Mouse (Mus musculus) left cerebral cortex, postnatal 10 days (tissue): ENCODE data around the gene Teddm3. TPM values are rescaled to one million over a fixed set of nuclear protein-coding genes. Genes with fewer than 3 reads are reported as not detected.
"Not testable (repeated sequence)": the region's sequence is repeated elsewhere in the genome, so short reads cannot be mapped to it uniquely, and the experiment has no call there.

Source experiments
- DNase-seq, 2 experiments: peaks; one replicate each; pipeline ENCODE4 v3.0.0; 2021 to 2022; ENCODE audit warnings: low spot score in 2 of 2, mixed read lengths in 1 of 2; ENCODE audit errors: extremely low spot score in 1 of 2
- intact Hi-C: fragments of 180-260 bp; cut with DNase I; formaldehyde crosslinking; loops from one replicate; pipeline ENCODE4 v1.15.1; 2025
- total RNA-seq, 2 experiments: library from RNA; stranded (reverse); gene quantifications; 2 replicates each; pipeline ENCODE4 v1.2.3; 2021

The Teddm3 gene
- total RNA-seq, 2 experiments from 2014 or later: 0.32 to 0.39 TPM

DNA sequence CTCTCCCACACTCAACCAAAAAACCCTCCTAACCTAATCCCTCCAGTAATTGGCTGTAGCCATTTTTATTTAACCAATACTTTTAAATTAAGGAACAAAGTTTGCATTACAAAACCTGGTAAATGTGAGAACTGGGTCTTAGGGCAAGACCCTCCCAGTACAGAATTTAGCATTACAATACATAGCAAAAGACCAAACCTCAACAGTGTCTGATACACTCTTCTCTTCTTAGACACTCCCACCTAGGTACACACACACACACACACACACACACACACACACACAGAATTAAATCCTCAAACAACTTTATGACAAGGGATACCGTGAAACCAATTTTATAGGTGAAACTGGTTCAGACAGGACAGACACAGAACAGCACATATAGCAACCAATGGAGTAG lies 5.4 kb upstream of the Teddm3 start:
- intact Hi-C loops, DNase-seq: not testable (repeated sequence)

DNA sequence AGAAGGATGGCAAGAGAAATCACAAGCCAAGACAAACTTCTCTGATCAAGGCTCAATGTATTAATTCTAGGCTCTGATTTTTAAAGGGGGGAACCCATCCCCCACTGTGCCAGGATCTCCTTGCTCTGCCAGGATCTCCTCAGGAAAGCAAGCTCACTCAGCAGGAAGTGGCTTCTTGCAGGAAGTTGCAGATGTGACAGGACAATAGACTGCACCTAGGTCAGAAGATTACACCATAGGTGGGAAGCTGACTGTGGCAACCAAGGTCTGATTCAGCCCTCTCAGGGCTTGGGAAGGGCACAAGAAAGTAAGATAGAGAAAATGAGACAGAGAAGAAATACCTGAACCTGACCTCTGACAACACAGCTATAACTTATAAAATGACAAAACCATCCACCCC lies 2.5 kb upstream of the Teddm3 start:
- DNase-seq, intact Hi-C loops: not testable (repeated sequence)

DNA sequence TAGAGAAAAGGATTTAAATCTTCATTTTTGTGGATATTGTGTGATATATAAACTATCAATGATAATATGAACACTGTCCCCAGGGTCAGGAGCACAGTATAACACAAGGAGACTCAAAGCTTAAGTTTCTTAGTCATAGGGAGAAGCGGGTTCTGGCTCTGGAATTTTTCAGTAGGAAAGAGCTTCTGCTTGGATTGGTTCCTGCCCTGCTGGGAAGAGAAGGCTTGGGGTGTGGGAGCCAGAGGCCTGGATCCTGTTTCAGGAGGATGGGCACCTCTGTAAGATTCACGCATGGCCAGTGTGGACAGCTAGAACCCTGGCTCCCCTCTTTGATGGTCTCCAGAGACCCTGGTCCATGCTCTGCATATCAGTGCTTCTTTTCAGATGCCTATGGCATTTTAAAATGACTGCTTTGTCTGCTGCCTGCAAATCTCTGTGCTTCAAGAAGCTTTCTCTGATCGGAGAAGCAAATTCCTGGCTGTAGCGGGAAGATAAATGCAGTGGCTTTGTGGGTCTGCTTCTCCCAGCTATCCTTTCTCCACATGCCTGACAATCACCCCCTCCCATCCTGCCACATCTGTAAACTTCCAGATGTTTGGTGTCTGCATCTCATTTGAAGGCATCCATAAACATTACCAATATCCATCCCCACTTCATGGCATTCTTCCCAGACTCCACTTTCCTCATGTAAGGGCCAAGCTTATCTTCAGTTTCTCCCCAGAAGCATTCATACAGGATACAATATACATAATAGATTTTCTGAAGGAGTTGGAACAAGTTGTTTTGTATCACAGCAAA lies 2.0 kb downstream of the Teddm3 start:
- intact Hi-C loops: no loop called here
- no peak for DNase-seq

DNA sequence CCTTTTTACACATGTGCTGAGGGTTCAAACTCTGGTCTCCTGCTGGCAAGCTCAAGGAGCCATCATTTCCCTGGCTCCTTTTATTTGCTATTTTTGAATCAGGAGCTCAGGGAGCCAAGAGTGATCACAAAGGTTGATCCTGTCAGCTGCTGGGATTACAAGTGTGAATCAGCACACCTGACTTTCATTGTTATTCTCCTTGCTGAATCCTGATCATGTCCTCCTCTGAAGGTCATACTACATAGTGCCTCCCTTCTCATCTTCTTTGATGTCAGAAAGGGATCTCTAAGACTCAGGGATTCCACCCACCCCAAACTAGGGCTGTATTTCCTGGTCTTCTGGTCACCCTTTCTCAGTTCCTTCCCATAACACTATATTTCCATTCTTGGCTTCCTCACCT lies 3.9 kb downstream of the Teddm3 start:
- no peak for DNase-seq
- intact Hi-C loops: no loop called here

DNA sequence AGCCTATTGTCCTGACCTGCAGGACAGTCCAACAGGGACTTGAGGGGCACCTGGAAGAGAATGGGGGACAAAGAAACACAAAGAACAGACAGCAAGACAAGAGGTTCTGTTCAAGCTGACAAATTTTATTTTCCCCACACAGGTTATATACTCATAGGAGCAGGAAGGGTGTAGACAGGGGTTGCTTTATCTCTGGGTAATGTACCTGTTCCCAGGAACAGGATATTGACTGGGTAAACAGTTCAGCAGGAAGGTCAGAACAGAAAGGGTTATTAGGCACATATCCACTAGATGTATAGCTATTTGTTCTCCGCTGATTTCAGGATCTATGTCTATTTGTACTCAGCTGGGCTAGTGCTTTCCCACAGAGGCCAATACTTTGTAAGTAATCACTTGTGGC lies 5.3 kb downstream of the Teddm3 start:
- DNase-seq, intact Hi-C loops: not testable (repeated sequence)

DNA sequence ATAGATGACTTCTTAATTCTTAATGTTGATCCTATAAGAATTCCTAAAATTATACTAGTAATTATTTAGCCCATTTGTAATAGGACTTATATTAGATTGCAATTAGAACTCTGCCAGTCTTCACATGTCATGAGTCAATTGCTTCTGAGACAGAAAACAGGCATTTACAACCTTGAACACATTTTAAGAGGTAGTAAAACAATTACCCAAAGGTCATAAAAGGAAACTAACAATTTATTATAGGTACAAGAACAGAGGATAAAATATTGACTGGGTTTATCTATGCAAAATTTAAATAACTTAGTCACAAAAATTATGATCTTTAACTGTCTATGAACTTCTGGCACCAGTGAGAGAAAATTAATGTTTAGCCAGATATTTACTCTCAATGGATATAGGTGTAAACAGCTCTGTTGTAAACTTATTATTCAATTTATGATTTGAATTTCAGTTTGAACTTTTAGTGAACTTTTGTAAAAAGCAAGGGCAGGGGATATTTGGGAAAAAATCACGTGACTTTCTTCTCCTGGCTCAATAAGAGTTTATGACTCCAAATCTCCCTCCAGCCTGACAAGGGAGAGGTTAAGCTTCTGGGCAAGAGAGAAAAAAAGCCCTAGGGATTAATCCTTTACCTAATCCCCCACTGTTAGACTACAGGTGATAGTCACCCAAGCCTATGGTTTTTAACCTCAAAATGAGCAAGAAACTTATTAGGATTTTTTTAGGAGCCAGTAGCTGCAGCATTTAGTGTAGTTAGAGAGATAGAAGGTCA lies 17.3 kb downstream of the Teddm3 start:
- intact Hi-C loops: no loop called here
- DNase-seq: no peak

DNA sequence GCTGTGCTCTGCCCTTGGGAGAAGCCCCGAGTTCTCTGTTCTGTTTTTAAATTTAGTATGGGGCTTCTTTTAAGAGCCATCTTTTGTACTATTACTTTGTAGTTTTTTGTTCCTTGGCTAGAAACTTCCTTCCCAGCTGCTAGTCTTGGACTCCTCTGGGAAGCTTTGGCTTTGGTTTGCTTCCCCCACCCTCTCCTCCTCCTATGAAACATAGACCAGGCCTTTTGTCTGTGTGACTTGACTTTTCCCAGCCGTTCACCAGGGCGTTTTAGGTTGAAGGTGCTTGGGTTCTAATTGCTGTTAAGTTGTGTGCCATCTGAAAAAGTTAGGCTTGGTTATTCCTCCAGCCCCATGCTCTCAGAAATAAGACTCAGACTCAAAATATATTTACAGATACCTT lies 26.1 kb downstream of the Teddm3 start:
- DNase-seq, intact Hi-C loops: not testable (repeated sequence)

DNA sequence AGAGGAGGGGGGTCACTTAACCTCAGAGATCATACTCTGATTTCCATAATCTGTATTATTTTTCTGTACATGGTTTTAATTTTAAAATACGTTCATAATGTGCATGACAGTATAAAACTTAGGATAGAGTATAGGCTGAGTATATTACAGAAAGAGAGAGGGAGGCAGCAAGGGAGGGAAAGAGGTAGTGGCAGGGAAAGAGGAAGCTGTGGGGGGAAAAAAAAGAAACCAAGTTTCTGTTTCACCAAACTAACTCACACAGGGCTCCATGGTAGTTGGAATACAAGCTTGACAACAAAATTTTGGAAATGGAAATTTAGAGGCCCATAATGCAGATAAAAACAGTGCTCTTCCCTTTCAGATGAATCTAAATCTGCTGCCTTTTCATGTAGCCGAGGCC lies 31.0 kb downstream of the Teddm3 start:
- DNase-seq: not testable (repeated sequence)

DNA sequence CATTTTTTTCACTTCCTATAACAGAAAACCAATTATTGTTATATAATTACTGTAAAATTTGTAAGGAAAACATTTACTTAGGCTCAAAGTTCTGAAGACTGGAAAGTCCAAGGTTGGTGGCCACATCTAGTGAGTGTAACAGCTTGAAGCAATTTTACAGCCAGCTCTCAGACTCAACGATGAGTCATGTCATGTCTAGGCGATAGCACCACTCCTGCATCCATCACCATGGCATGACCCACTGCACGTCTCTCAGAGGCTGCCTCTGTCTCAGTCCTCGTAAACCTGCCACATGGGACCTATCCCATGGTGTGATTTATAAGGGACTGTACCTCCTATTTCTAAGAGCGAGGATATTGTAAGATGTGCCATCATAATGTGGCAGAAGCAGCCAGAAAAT lies 37.7 kb downstream of the Teddm3 start:
- intact Hi-C loops: no loop called here
- no peak for DNase-seq

More for the DNA sequence above, 31.0 kb downstream of the Teddm3 start:
- intact Hi-C loops: not testable (repeated sequence)

DNA sequence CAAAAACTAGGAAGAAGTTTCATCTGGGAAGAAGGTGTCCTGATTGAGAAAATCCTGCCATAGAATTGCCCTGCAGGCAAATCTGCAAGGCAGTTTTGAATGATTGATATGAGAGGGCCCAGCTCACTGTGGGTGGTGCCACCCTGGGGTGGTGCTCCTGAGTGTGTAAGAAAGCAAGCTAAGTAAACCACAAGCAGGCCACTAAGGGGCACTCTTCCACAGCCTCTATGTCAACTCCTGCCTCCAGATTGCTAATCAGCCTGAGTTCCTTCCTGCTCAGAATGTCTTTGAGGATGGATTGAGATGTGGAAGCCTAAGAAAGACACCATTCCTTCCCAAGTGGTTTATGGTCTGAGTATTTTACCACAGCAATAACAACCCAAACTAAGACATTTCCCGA lies 44.3 kb downstream of the Teddm3 start:
- no peak for DNase-seq
- intact Hi-C loops: no loop called here

Other genes starting within 250 kb of the Teddm3 start
- gene Ephb3, start 50.8 kb upstream of the Teddm3 start, total RNA-seq: 10 to 100 TPM; 29.7 to 34.1 TPM